13 mouse cellular contexts compared by ENCODE assay signal in genomic region chr7:84339186-84339585, GRCm38 (mm10).
DNase-seq lines count a peak whose midpoint lies in the region; ATAC-seq and TF ChIP-seq lines count a peak whose summit lies in the region.
"Had no signal": no experiment of that assay in that cellular context is flagged by ENCODE, and none has a peak within 500 bp of the region (broad histone marks: within the 10 kb centered on the region; RNA-seq: fewer than 3 reads in every experiment).

No protein-coding gene starts in this region.

- no peaks in the 10 kb centered on the region for H3K9me3 ChIP-seq in heart, embryonic 13.5 days
- H3K9me3 ChIP-seq in lung, embryonic 16.5 days (ENCODE audit: control insufficient read depth, low read length), result 0 out of 2 replicates have a peak, but pooled peaks cover 3% of the 10 kb centered on the region
- no peaks in the 10 kb centered on the region for H3K9me3 ChIP-seq in heart, postnatal 0 days (replicated peaks; ENCODE audit: control insufficient read depth, low read length)

- no peak for ATAC-seq in heart, embryonic 13.5 days (ENCODE audit: extremely low read depth, insufficient number of reproducible peaks, low FRiP score, low TSS enrichment)
- ATAC-seq in lung, embryonic 16.5 days (ENCODE audit: low read depth), result peak; percentile 59
- ATAC-seq in heart, postnatal 0 days (ENCODE audit: insufficient read depth, low read depth), result peak; percentile 51

- 12% methylated on average over 1 of the region's 1 CpGs for WGBS in heart, embryonic 13.5 days
- WGBS in lung, embryonic 16.5 days, result 32% methylated on average over 1 of the region's 1 CpGs
- WGBS in heart, postnatal 0 days, result 13% methylated on average over 1 of the region's 1 CpGs

- no peak for TF ChIP-seq CTCF in heart, postnatal 0 days (IDR thresholded peaks at IDR 0.05; ENCODE audit: low read depth)

- H3K27me3 ChIP-seq in heart, embryonic 13.5 days (replicated peaks), result no peaks in the 10 kb centered on the region
- no peaks in the 10 kb centered on the region for H3K27me3 ChIP-seq in lung, embryonic 16.5 days (ENCODE audit: control insufficient read depth, insufficient read depth, low read depth, low read length)
- H3K27me3 ChIP-seq in heart, postnatal 0 days (ENCODE audit: control insufficient read depth, insufficient read depth, low read length), result no peaks in the 10 kb centered on the region
- H3K27me3 ChIP-seq: forebrain, embryonic 12.5 days; midbrain, embryonic 12.5 days had no signal

- no peak overlapping the region for H3K4me3 ChIP-seq in heart, embryonic 13.5 days
- H3K4me3 ChIP-seq in lung, embryonic 16.5 days (ENCODE audit: low read length), result no peak overlapping the region
- H3K4me3 ChIP-seq in heart, postnatal 0 days (ENCODE audit: low read depth, low read length), result no peak overlapping the region
- H3K4me3 ChIP-seq: forebrain, embryonic 12.5 days; hindbrain, embryonic 10.5 days; midbrain, embryonic 12.5 days had no signal

- no peak overlapping the region for H3K4me2 ChIP-seq in heart, embryonic 13.5 days
- no peak overlapping the region for H3K4me2 ChIP-seq in lung, embryonic 16.5 days (ENCODE audit: low read depth, low read length)
- H3K4me2 ChIP-seq in heart, postnatal 0 days (ENCODE audit: low read depth, low read length), result no peak overlapping the region
- H3K4me2 ChIP-seq: forebrain, embryonic 12.5 days; midbrain, embryonic 12.5 days had no signal

- intact Hi-C loops in heart, postnatal 25 days (cut with DNase I), result no loop called here

- peak overlapping the region; percentile 67 for H3K27ac ChIP-seq in heart, embryonic 13.5 days (replicated peaks)
- peak overlapping the region; percentile 80 for H3K27ac ChIP-seq in lung, embryonic 16.5 days (ENCODE audit: low read length)
- peak overlapping the region; percentile 44 for H3K27ac ChIP-seq in heart, postnatal 0 days (ENCODE audit: low read depth)
- H3K27ac ChIP-seq: forebrain, embryonic 12.5 days; hindbrain, embryonic 10.5 days; midbrain, embryonic 12.5 days had no signal

- no peak overlapping the region for H3K9ac ChIP-seq in heart, embryonic 13.5 days
- H3K9ac ChIP-seq in lung, embryonic 16.5 days (ENCODE audit: low read length), result no peak overlapping the region
- no peak overlapping the region for H3K9ac ChIP-seq in heart, postnatal 0 days (replicated peaks; ENCODE audit: low read depth, low read length)
- H3K9ac ChIP-seq: forebrain, embryonic 12.5 days; midbrain, embryonic 12.5 days had no signal

- peaks cover 11% of the 10 kb centered on the region for H3K36me3 ChIP-seq in heart, embryonic 13.5 days
- H3K36me3 ChIP-seq in lung, embryonic 16.5 days (ENCODE audit: control insufficient read depth, insufficient read depth, low read length), result peaks cover 8% of the 10 kb centered on the region; the same call in 1 of the 2 replicates
- no peaks in the 10 kb centered on the region for H3K36me3 ChIP-seq in heart, postnatal 0 days (replicated peaks; ENCODE audit: control insufficient read depth, insufficient read depth, low read length)

- peaks cover 58% of the 10 kb centered on the region for H3K4me1 ChIP-seq in heart, embryonic 13.5 days
- H3K4me1 ChIP-seq in lung, embryonic 16.5 days (replicated peaks; ENCODE audit: control insufficient read depth, insufficient read depth, low read length), result peaks cover 6% of the 10 kb centered on the region; the same call in 1 of the 2 replicates
- peaks cover 44% of the 10 kb centered on the region for H3K4me1 ChIP-seq in heart, postnatal 0 days (ENCODE audit: control insufficient read depth, insufficient read depth)
- H3K4me1 ChIP-seq: forebrain, embryonic 12.5 days; hindbrain, embryonic 10.5 days; midbrain, embryonic 12.5 days had no signal

- DNase-seq in heart, postnatal 25 days (ENCODE audit: low spot score), result no peak
- DNase-seq in lung, postnatal 25 days (ENCODE audit: low spot score), result no peak
- no peak for DNase-seq in heart, postnatal 0 days (ENCODE audit: low spot score)
- peak; percentile 18 for DNase-seq in lung, postnatal 36 days
- DNase-seq in kidney, adult 18-20 months, result no peak
- DNase-seq: cerebellum, adult 18-20 months; kidney, adult 9 months; spleen, adult 18-20 months had no signal

- TF ChIP-seq EP300 in heart, postnatal 0 days (IDR thresholded peaks at IDR 0.05; ENCODE audit: low read depth), result no peak
